In genomic region chr6:124999546-124999945, GRCm38 (mm10) we compare ENCODE assay signal across 24 mouse cellular contexts. TPM values are rescaled to one million over a fixed set of nuclear protein-coding genes. Genes with fewer than 3 reads are reported as not detected.
DNase-seq lines count a peak whose midpoint lies in the region; ATAC-seq and TF ChIP-seq lines count a peak whose summit lies in the region.
"Had no signal": no experiment of that assay in that cellular context is flagged by ENCODE, and none has a peak within 500 bp of the region (broad histone marks: within the 10 kb centered on the region; RNA-seq: fewer than 3 reads in every experiment).

No protein-coding gene starts in this region.

- H3K4me1 ChIP-seq in forebrain, embryonic 10.5 days: peaks cover 37% of the 10 kb centered on the region
- peaks cover 9% of the 10 kb centered on the region for H3K4me1 ChIP-seq in forebrain, postnatal 0 days (ENCODE audit: insufficient read depth)
- H3K4me1 ChIP-seq in neural tube, embryonic 13.5 days (replicated peaks): peaks cover 33% of the 10 kb centered on the region
- peaks cover 61% of the 10 kb centered on the region for H3K4me1 ChIP-seq in olfactory bulb, adult 2 months (ENCODE audit: control insufficient read depth, insufficient read depth, low read length)

- peaks cover 84% of the 10 kb centered on the region for H3K27me3 ChIP-seq in forebrain, embryonic 10.5 days (ENCODE audit: poor library complexity, severe bottlenecking)
- H3K27me3 ChIP-seq in forebrain, postnatal 0 days (ENCODE audit: insufficient read depth, low read length): no peaks in the 10 kb centered on the region
- peaks cover 85% of the 10 kb centered on the region for H3K27me3 ChIP-seq in neural tube, embryonic 13.5 days

- no peak for DNase-seq in forebrain, embryonic 10.5 days (ENCODE audit: extremely low spot score, low spot score)
- no peak for DNase-seq in forebrain, postnatal 0 days
- DNase-seq in neural tube, embryonic 10.5 days (ENCODE audit: extremely low spot score, low spot score): no peak
- peak; percentile 63 for DNase-seq in R1 (ENCODE audit: low read depth, low spot score)
- DNase-seq in layer of hippocampus, adult 18-20 months (ENCODE audit: low spot score in 2 of 2): no peak
- DNase-seq: adrenal gland, postnatal 10 days; adrenal gland, postnatal 36 days; cerebellum, adult 18-20 months; cerebellum, adult 9-10 months; cerebellum, postnatal 14 days; gastrocnemius, postnatal 36 days; heart, adult 2 months; heart, postnatal 14 days; heart, postnatal 4 days had no signal

- no peaks in the 10 kb centered on the region for H3K9me3 ChIP-seq in forebrain, embryonic 10.5 days
- no peaks in the 10 kb centered on the region for H3K9me3 ChIP-seq in forebrain, postnatal 0 days (ENCODE audit: low read length)
- no peaks in the 10 kb centered on the region for H3K9me3 ChIP-seq in neural tube, embryonic 13.5 days
- H3K9me3 ChIP-seq: heart, embryonic 10.5 days; heart, embryonic 13.5 days; hindbrain, embryonic 12.5 days; intestine, embryonic 15.5 days had no signal

- no peaks in the 10 kb centered on the region for H3K36me3 ChIP-seq in forebrain, embryonic 10.5 days (replicated peaks)
- H3K36me3 ChIP-seq in forebrain, postnatal 0 days (ENCODE audit: insufficient read depth): peaks cover 20% of the 10 kb centered on the region
- 0 out of 2 replicates have a peak, but pooled peaks cover 4% of the 10 kb centered on the region for H3K36me3 ChIP-seq in neural tube, embryonic 13.5 days
- H3K36me3 ChIP-seq: heart, embryonic 10.5 days; heart, embryonic 13.5 days; hindbrain, embryonic 12.5 days; intestine, embryonic 15.5 days had no signal

- TF ChIP-seq POLR2A in olfactory bulb, adult 2 months (IDR thresholded peaks at IDR 0.05; ENCODE audit: insufficient read depth, low read depth, low read length): no peak

- no peak for ATAC-seq in forebrain, postnatal 0 days
- ATAC-seq in neural tube, embryonic 13.5 days (ENCODE audit: low read depth): no peak
- ATAC-seq in megakaryocyte progenitor cell, adult 5-6 weeks (replicated peaks; ENCODE audit: poor library complexity): no peak
- ATAC-seq: forebrain, embryonic 14.5 days; hindbrain, embryonic 16.5 days; intestine, embryonic 15.5 days had no signal

- no peak overlapping the region for H3K27ac ChIP-seq in forebrain, embryonic 10.5 days
- no peak overlapping the region for H3K27ac ChIP-seq in forebrain, postnatal 0 days (ENCODE audit: low read depth, low read length)
- no peak overlapping the region for H3K27ac ChIP-seq in neural tube, embryonic 13.5 days (replicated peaks)
- H3K27ac ChIP-seq in olfactory bulb, adult 2 months (ENCODE audit: insufficient read depth, low read depth, low read length): peak overlapping the region; percentile 30
- H3K27ac ChIP-seq: heart, adult 2 months; heart, embryonic 10.5 days; heart, embryonic 13.5 days; hindbrain, embryonic 12.5 days; intestine, embryonic 15.5 days had no signal

- 0 out of 2 replicates have a peak overlapping the region, but pooled peaks have one; percentile 5 for H3K4me3 ChIP-seq in forebrain, embryonic 10.5 days
- H3K4me3 ChIP-seq in forebrain, postnatal 0 days (ENCODE audit: low read depth, low read length): no peak overlapping the region
- H3K4me3 ChIP-seq in neural tube, embryonic 13.5 days: no peak overlapping the region
- no peak overlapping the region for H3K4me3 ChIP-seq in olfactory bulb, adult 2 months (ENCODE audit: insufficient read depth, low read depth, low read length)
- H3K4me3 ChIP-seq: heart, adult 2 months; heart, embryonic 10.5 days; heart, embryonic 13.5 days; hindbrain, embryonic 12.5 days; intestine, embryonic 15.5 days had no signal

- WGBS in forebrain, embryonic 10.5 days: 35% methylated on average over 10 of the region's 10 CpGs
- 44% methylated on average over 10 of the region's 10 CpGs for WGBS in forebrain, postnatal 0 days
- WGBS in neural tube, embryonic 13.5 days: 42% methylated on average over 10 of the region's 10 CpGs
- WGBS in olfactory bulb, adult 2 months: 38% methylated on average over 10 of the region's 10 CpGs

- TF ChIP-seq CTCF in forebrain, postnatal 0 days (IDR thresholded peaks at IDR 0.05; ENCODE audit: low read depth): no peak
- TF ChIP-seq CTCF in olfactory bulb, adult 2 months (IDR thresholded peaks at IDR 0.05; ENCODE audit: insufficient read depth, low read depth, low read length): no peak

- H3K9ac ChIP-seq in forebrain, postnatal 0 days: no peak overlapping the region
- H3K9ac ChIP-seq in neural tube, embryonic 13.5 days: peak overlapping the region; percentile 17; the same call in 1 of the 2 replicates
- H3K9ac ChIP-seq: heart, embryonic 13.5 days; hindbrain, embryonic 12.5 days; intestine, embryonic 15.5 days had no signal

- H3K4me2 ChIP-seq in forebrain, postnatal 0 days (ENCODE audit: low read depth): no peak overlapping the region
- no peak overlapping the region for H3K4me2 ChIP-seq in neural tube, embryonic 13.5 days
- H3K4me2 ChIP-seq: heart, embryonic 13.5 days; intestine, embryonic 15.5 days had no signal

RNA-seq across cellular contexts. Expression of gene Pianp, which starts 3.1 kb away (rescaled TPM):
- 1.4 and 1.7 TPM in 2 replicates for polyA plus RNA-seq in forebrain, embryonic 10.5 days (2016; fragmentation: Nextera tagmentation; extraction: Ambion mirVana)
- 12.2 and 18.3 TPM in 2 replicates for total RNA-seq in forebrain, postnatal 0 days (2014; rRNA removed)
- 53.8 and 68.9 TPM in 2 replicates for polyA plus RNA-seq in forebrain, postnatal 0 days (2015; fragmentation: Nextera tagmentation; extraction: Ambion mirVana)
- 28.4 and 28.9 TPM in 2 replicates for polyA plus RNA-seq in neural tube, embryonic 13.5 days (2015; fragmentation: Nextera tagmentation; extraction: Ambion mirVana)
- not detected in 2 replicates for polyA plus RNA-seq in olfactory bulb, adult 2 months (2012; ENCODE audit: insufficient read depth, insufficient read length, low replicate concordance, missing spikeins)
- 0.15 TPM in 1 of 2 replicates, not detected in the other for total RNA-seq in megakaryocyte progenitor cell, adult 5-6 weeks (2015)
- total RNA-seq in megakaryocyte progenitor cell, adult 5-6 weeks (2017): not detected in 2 replicates
- total RNA-seq in layer of hippocampus, adult 18-20 months (2021): 100 to 1,000 TPM; 168 to 191 TPM
- total RNA-seq: granulocyte monocyte progenitor cell, adult 5-6 weeks had no signal
- polyA plus RNA-seq: heart, embryonic 10.5 days had no signal

RNA-seq across cellular contexts. Expression of gene Zfp384, which starts 9.4 kb away (rescaled TPM):
- polyA plus RNA-seq in forebrain, embryonic 10.5 days (2016; fragmentation: Nextera tagmentation; extraction: Ambion mirVana): 8.2 and 12.1 TPM in 2 replicates
- total RNA-seq in forebrain, postnatal 0 days (2014; rRNA removed): 24.7 and 34.5 TPM in 2 replicates
- 7.2 and 8.4 TPM in 2 replicates for polyA plus RNA-seq in forebrain, postnatal 0 days (2015; fragmentation: Nextera tagmentation; extraction: Ambion mirVana)
- 20.0 and 23.2 TPM in 2 replicates for polyA plus RNA-seq in neural tube, embryonic 13.5 days (2015; fragmentation: Nextera tagmentation; extraction: Ambion mirVana)
- 212 TPM in 1 of 2 replicates, not detected in the other for polyA plus RNA-seq in olfactory bulb, adult 2 months (2012; ENCODE audit: insufficient read depth, insufficient read length, low replicate concordance, missing spikeins)
- total RNA-seq in megakaryocyte progenitor cell, adult 5-6 weeks (2015): 67.9 and 69.9 TPM in 2 replicates
- 26.2 and 29.3 TPM in 2 replicates for total RNA-seq in megakaryocyte progenitor cell, adult 5-6 weeks (2017)
- 10 to 100 TPM; 43.1 to 44.9 TPM for total RNA-seq in layer of hippocampus, adult 18-20 months (2021)

RNA-seq across cellular contexts. Expression of gene Cops7a, which starts 34.2 kb away (rescaled TPM):
- polyA plus RNA-seq in forebrain, embryonic 10.5 days (2016; fragmentation: Nextera tagmentation; extraction: Ambion mirVana): 136 and 143 TPM in 2 replicates
- total RNA-seq in forebrain, postnatal 0 days (2014; rRNA removed): 82.4 and 117 TPM in 2 replicates
- polyA plus RNA-seq in forebrain, postnatal 0 days (2015; fragmentation: Nextera tagmentation; extraction: Ambion mirVana): 87.8 and 93.0 TPM in 2 replicates
- polyA plus RNA-seq in neural tube, embryonic 13.5 days (2015; fragmentation: Nextera tagmentation; extraction: Ambion mirVana): 85.4 and 96.4 TPM in 2 replicates
- 255 TPM in 1 of 2 replicates, not detected in the other for polyA plus RNA-seq in olfactory bulb, adult 2 months (2012; ENCODE audit: insufficient read depth, insufficient read length, low replicate concordance, missing spikeins)
- total RNA-seq in megakaryocyte progenitor cell, adult 5-6 weeks (2015): 86.3 and 90.2 TPM in 2 replicates
- 56.1 and 61.8 TPM in 2 replicates for total RNA-seq in megakaryocyte progenitor cell, adult 5-6 weeks (2017)
- 100 to 1,000 TPM; 154 to 161 TPM for total RNA-seq in layer of hippocampus, adult 18-20 months (2021)

RNA-seq across cellular contexts. Expression of gene Ing4, which starts 40.0 kb away (rescaled TPM):
- 117 and 121 TPM in 2 replicates for polyA plus RNA-seq in forebrain, embryonic 10.5 days (2016; fragmentation: Nextera tagmentation; extraction: Ambion mirVana)
- 83.4 and 103 TPM in 2 replicates for total RNA-seq in forebrain, postnatal 0 days (2014; rRNA removed)
- 102 and 111 TPM in 2 replicates for polyA plus RNA-seq in forebrain, postnatal 0 days (2015; fragmentation: Nextera tagmentation; extraction: Ambion mirVana)
- 147 and 148 TPM in 2 replicates for polyA plus RNA-seq in neural tube, embryonic 13.5 days (2015; fragmentation: Nextera tagmentation; extraction: Ambion mirVana)
- polyA plus RNA-seq in olfactory bulb, adult 2 months (2012; ENCODE audit: insufficient read depth, insufficient read length, low replicate concordance, missing spikeins): not detected in 2 replicates
- total RNA-seq in megakaryocyte progenitor cell, adult 5-6 weeks (2015): 22.8 and 25.2 TPM in 2 replicates
- 44.4 and 49.8 TPM in 2 replicates for total RNA-seq in megakaryocyte progenitor cell, adult 5-6 weeks (2017)
- total RNA-seq in layer of hippocampus, adult 18-20 months (2021): 10 to 100 TPM; 54.1 to 54.6 TPM

RNA-seq across cellular contexts. Expression of gene Acrbp, which starts 49.9 kb away (rescaled TPM):
- 12.8 and 12.9 TPM in 2 replicates for polyA plus RNA-seq in forebrain, embryonic 10.5 days (2016; fragmentation: Nextera tagmentation; extraction: Ambion mirVana)
- 11.3 and 12.2 TPM in 2 replicates for total RNA-seq in forebrain, postnatal 0 days (2014; rRNA removed)
- polyA plus RNA-seq in forebrain, postnatal 0 days (2015; fragmentation: Nextera tagmentation; extraction: Ambion mirVana): 11.4 and 13.8 TPM in 2 replicates
- polyA plus RNA-seq in neural tube, embryonic 13.5 days (2015; fragmentation: Nextera tagmentation; extraction: Ambion mirVana): 19.0 and 21.0 TPM in 2 replicates
- polyA plus RNA-seq in olfactory bulb, adult 2 months (2012; ENCODE audit: insufficient read depth, insufficient read length, low replicate concordance, missing spikeins): not detected in 2 replicates
- total RNA-seq in megakaryocyte progenitor cell, adult 5-6 weeks (2015): 8.1 and 9.5 TPM in 2 replicates
- 3.6 and 5.8 TPM in 2 replicates for total RNA-seq in megakaryocyte progenitor cell, adult 5-6 weeks (2017)
- 10 to 100 TPM; 15.7 to 17.7 TPM for total RNA-seq in layer of hippocampus, adult 18-20 months (2021)
